Mouse (Mus musculus) midbrain, postnatal 0 days (tissue): ENCODE measurements around the gene Cdon. TPM values are rescaled to one million over a fixed set of nuclear protein-coding genes. Genes with fewer than 3 reads are reported as not detected.

Experiments
- ATAC-seq: fragments of 200-750 bp; cut with Nextera tagmentation; 2 replicates; pipeline ENCODE4 v1.8.0; 2017; ENCODE audit warnings: moderate number of reproducible peaks, mild to moderate bottlenecking, moderate TSS enrichment, moderate library complexity; ENCODE audit not compliant: low FRiP score
- DNase-seq: peaks from one replicate; pipeline ENCODE4 v3.0.0-alpha.2; 2015; ENCODE audit warnings: low spot score
- H3K27ac ChIP-seq: fragments of 300-500 bp; sonication (generic); 2 replicates; pipeline ENCODE4 v1.5.1; 2014; ENCODE audit warnings: low read depth, mild to moderate bottlenecking, low read length, mixed read lengths
- H3K27me3 ChIP-seq: fragments of 300-500 bp; sonication (generic); 2 replicates; pipeline ENCODE4 v1.6.1; 2014; ENCODE audit warnings: low read length, control low read depth, mixed read lengths; ENCODE audit not compliant: insufficient read depth
- H3K36me3 ChIP-seq: fragments of 300-500 bp; sonication (generic); 2 replicates; pipeline ENCODE4 v1.6.1; 2014; ENCODE audit warnings: low read length, control low read depth, mixed read lengths; ENCODE audit not compliant: insufficient read depth
- H3K4me1 ChIP-seq: fragments of 300-500 bp; sonication (generic); 2 replicates; pipeline ENCODE4 v1.6.1; 2014; ENCODE audit warnings: mild to moderate bottlenecking, control low read depth, antibody characterized with exemption, low read length, mixed read lengths; ENCODE audit not compliant: insufficient read depth
- H3K4me2 ChIP-seq: fragments of 300-500 bp; sonication (generic); 2 replicates; pipeline ENCODE4 v1.6.1; 2014; ENCODE audit warnings: low read depth, mild to moderate bottlenecking, low read length, mixed read lengths; ENCODE audit not compliant: poor library complexity, severe bottlenecking
- H3K4me3 ChIP-seq: fragments of 300-500 bp; sonication (generic); 2 replicates; pipeline ENCODE4 v1.5.1; 2014; ENCODE audit warnings: low read depth, mild to moderate bottlenecking, low read length, moderate library complexity
- H3K9ac ChIP-seq: fragments of 300-500 bp; sonication (generic); replicated peaks from 2 replicates; pipeline ENCODE4 v1.6.1; 2014; ENCODE audit warnings: mild to moderate bottlenecking, low read length, moderate library complexity, mixed read lengths; ENCODE audit not compliant: poor library complexity, severe bottlenecking
- H3K9me3 ChIP-seq: fragments of 300-500 bp; sonication (generic); 2 replicates; pipeline ENCODE4 v1.6.1; 2016; ENCODE audit warnings: low read length, control low read depth
- CTCF ChIP-seq: IDR thresholded peaks from 2 replicates; pipeline ENCODE4 v1.5.1; 2016; ENCODE audit warnings: antibody characterized with exemption, mild to moderate bottlenecking
- WGBS: fragments of 180-500 bp; shearing (Covaris S2); extraction: QIAGEN DNeasy Blood & Tissue Kit; methylation state at CpG from one replicate; pipeline ENCODE4 v1.1.7; 2014; 5-methylcytosine and 5-hydroxymethylcytosine counted together
- polyA plus RNA-seq: library from polyadenylated mRNA; unstranded; fragments of >200 nt; fragmentation: Nextera tagmentation; extraction: Ambion mirVana; gene quantifications from 2 replicates; pipeline ENCODE4 v1.2.1, GENCODE M21; 2015
- total RNA-seq: library from RNA; depleted of rRNA; stranded (reverse); fragments of >200 nt; gene quantifications from 2 replicates; pipeline ENCODE4 v1.2.3, GENCODE M21; 2014; rRNA removed

Cdon gene
- total RNA-seq (11.4 and 12.3 TPM in 2 replicates), polyA plus RNA-seq (0.65 and 0.81 TPM in 2 replicates)

DNA sequence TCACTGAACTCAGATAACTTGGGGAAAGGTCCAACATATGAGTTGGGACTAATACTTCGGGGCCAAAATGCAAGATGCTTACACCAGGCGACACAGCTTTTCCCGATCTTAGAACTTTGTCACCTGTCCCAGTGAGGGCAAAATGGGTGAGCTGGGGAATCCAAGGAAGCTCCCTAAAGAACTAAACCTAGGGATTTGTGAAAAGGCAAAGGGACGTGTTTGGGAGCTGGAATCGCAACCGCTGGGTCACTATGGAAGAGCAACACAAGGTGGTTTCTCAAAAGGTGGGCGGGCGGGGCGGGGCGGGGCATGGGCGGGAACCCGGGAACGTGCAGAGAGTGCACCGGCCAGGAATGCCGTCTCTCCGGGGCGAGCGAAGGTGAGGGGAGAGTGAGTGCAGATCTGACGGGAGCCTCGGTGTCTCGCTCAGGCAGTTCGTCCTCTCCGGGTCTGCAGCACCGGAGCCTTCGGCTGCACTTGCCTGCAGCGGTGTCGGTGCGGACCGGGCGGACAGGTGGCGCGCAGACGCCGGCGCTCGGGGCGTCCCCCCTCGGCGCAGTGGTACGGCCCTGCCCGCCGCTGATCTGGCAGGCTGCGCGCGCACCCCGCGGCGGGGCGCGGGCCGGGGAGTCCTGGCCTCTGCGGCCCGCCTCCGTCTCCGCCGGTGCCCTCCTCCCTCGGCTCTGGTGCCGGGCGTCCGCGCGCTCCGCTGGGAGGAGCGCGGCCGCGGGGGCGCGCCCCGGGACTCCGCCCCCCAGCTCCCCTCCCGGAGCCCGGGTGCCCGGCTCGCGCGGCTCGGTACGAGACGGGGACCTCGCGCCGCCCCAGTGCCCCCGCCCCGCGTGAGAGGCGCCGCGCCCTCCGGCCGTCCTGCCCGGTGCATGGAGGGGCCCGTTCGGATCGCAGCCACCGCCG lies at the start of gene Cdon:
TSS of gene Cdon (plus strand) at position 324 of the 915 bp plus-strand sequence.
- Histone ChIP-seq H3K27ac (peak within 1 kb of the TSS; percentile 91), H3K9me3 (no peaks in the 10 kb centered on the region), H3K4me3 (peak within 1 kb of the TSS; percentile 97), H3K4me2 (peak within 1 kb of the TSS; percentile 67), H3K4me1 (no peaks in the 10 kb centered on the region), H3K36me3 (no peaks in the 10 kb centered on the region), H3K9ac (peak within 1 kb of the TSS; percentile 91), H3K27me3 (no peaks in the 10 kb centered on the region; the same call in 1 of the 2 replicates)
- no peak for TF ChIP-seq CTCF
- peak; percentile 88 for DNase-seq
- WGBS, result under 1% methylated on average over 48 of the region's 97 CpGs
- ATAC-seq, result peak; percentile 95

DNA sequence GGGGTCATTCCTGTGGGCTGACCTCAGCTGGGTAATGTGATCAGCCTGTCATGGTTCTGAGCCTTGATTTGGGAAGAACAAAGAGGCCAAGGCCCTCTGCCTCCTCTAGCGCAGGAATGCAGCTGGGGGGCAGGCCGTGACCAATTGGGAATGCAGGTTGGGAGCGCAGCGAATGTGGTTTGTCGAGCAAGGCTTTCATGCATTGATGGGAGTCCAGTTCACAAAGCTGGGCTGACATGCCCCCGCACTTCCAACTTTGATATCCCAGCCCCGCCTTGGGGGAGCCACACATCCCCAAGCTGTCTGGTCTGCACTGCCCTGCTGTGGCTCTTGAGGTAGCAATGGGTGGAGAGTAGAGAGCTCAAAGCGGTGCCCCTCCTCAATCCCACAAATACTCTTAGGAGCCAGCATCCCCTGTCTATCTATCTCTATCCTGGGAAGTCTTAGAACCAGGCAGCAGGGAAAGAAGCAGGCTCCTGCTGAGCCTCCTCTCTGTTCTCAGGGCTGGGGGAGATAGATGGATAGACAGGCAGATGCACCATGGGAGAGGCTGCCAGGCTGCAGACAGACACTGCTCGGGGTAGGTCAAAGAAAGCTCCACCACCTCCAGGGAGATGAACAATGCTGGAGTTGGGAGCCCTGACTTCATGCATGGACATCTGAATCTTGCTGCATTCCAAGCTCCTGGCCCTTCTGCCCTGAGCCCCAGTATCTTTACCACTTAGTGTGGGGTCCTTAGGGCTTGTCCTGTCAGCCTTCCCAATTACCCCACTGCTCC lies 48.4 kb upstream of the Cdon start:
- Histone ChIP-seq H3K4me1 (no peaks in the 10 kb centered on the region; the same call in 1 of the 2 replicates), H3K4me2 (no peak overlapping the region), H3K9me3 (no peaks in the 10 kb centered on the region), H3K27me3 (no peaks in the 10 kb centered on the region), H3K4me3 (no peak overlapping the region), H3K9ac (no peak overlapping the region), H3K36me3 (no peaks in the 10 kb centered on the region), H3K27ac (no peak overlapping the region)
- ATAC-seq, result no peak
- 16% methylated on average over 9 of the region's 9 CpGs for WGBS
- TF ChIP-seq CTCF, result no peak
- no peak for DNase-seq

DNA sequence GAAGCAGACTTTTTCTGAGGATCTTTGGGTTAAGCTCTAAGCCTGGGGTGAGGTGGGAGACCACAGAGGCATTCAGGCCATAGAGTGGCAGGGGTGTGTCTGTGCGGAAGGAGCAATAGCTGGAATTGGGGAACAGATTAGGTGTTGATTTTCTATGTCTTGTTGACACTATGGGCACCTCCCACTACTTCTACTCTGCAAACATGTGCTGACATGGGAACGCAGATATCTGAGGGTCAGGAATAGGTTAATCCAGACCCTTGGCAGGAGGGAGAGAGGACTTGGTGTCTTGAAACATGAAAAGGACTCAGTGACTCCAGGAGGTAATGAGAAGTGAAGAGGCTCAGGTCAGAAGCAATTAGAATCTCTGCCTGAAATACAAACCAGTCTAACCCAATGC lies 43.0 kb upstream of the Cdon start:
- Histone ChIP-seq H3K9ac (no peak overlapping the region), H3K27me3 (no peaks in the 10 kb centered on the region), H3K36me3 (no peaks in the 10 kb centered on the region), H3K4me2 (no peak overlapping the region), H3K27ac (no peak overlapping the region), H3K9me3 (no peaks in the 10 kb centered on the region), H3K4me1 (no peaks in the 10 kb centered on the region), H3K4me3 (no peak overlapping the region)
- DNase-seq, result no peak
- ATAC-seq, result no peak
- no peak for TF ChIP-seq CTCF
- 68% methylated on average over 2 of the region's 2 CpGs for WGBS

DNA sequence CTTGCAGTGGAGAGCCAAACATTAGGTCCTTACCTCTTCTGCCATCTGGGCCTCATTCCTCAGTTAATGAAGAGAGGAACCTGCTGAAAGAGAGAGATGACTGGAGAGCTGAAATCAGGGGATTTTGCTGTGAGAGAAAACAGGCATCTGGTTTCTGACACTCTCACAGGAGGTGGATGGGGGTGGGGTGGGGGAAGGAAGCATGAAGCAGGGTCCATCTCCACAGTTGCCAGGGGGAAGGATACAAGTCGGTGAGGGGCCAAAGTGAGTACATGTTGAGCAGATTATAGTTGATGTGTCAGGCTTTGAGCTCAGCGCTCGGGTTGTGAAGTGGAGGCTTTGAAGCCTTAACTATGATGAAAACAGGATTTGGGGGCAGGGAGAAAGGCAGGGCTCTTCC lies 41.9 kb upstream of the Cdon start:
- Histone ChIP-seq H3K4me1 (no peaks in the 10 kb centered on the region), H3K36me3 (no peaks in the 10 kb centered on the region), H3K9me3 (no peaks in the 10 kb centered on the region), H3K9ac (no peak overlapping the region), H3K4me3 (no peak overlapping the region), H3K4me2 (no peak overlapping the region), H3K27ac (no peak overlapping the region), H3K27me3 (no peaks in the 10 kb centered on the region)
- DNase-seq (no peak), ATAC-seq (no peak)
- no peak for TF ChIP-seq CTCF
- WGBS, result 42% methylated on average over 3 of the region's 3 CpGs

DNA sequence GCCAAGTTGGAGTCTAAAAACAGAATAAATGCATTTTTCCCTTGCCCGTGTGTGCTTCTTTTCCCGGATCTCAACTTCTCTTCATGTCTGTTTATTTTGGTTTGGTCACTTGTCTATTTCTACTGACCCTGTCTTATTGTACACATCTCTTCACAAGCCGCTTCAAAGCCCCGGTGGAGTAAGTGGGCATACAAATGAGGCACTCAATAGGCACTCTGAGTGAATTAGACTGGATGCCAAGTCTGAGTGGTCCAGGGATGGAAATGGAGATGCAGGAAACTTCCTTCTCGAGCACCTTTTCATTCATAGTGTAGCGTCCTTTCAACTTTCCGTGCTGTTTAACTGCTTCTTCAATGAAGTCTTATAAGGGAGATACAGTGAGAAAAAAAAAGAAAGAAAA lies 21.0 kb upstream of the Cdon start:
- 28% methylated on average over 7 of the region's 7 CpGs for WGBS
- no peak overlapping the region for H3K27ac ChIP-seq

More for the DNA sequence above, 21.0 kb upstream of the Cdon start:
- Histone ChIP-seq H3K9me3 (no peaks in the 10 kb centered on the region), H3K4me1 (no peaks in the 10 kb centered on the region), H3K4me3 (no peak overlapping the region), H3K27me3 (no peaks in the 10 kb centered on the region), H3K36me3 (no peaks in the 10 kb centered on the region), H3K9ac (no peak overlapping the region), H3K4me2 (no peak overlapping the region)
- DNase-seq (no peak), ATAC-seq (no peak)
- no peak for TF ChIP-seq CTCF
